Mouse (Mus musculus) hindbrain, embryonic 11.5 days (tissue): ENCODE measurements around the gene Ccl8. TPM values are rescaled to one million over a fixed set of nuclear protein-coding genes. Genes with fewer than 3 reads are reported as not detected.

Source experiments
- ATAC-seq: fragments of 200-750 bp; cut with Nextera tagmentation; 2 replicates; pipeline ENCODE4 v1.8.0; 2017; ENCODE audit warnings: mild to moderate bottlenecking, moderate TSS enrichment, moderate library complexity; ENCODE audit not compliant: low FRiP score
- DNase-seq: peaks from one replicate; pipeline ENCODE4 v3.0.0-alpha.2; 2015; ENCODE audit warnings: low spot score
- H3K27ac ChIP-seq: fragments of 300-500 bp; sonication (generic); 2 replicates; pipeline ENCODE4 v1.5.1; 2014; ENCODE audit warnings: mild to moderate bottlenecking, low read depth, low read length
- H3K27me3 ChIP-seq: fragments of 300-500 bp; sonication (generic); 2 replicates; pipeline ENCODE4 v1.6.1; 2014; ENCODE audit warnings: mild to moderate bottlenecking, low read length, moderate library complexity, mixed read lengths; ENCODE audit not compliant: control insufficient read depth, insufficient read depth
- H3K36me3 ChIP-seq: fragments of 300-500 bp; sonication (generic); 2 replicates; pipeline ENCODE4 v1.6.1; 2014; ENCODE audit warnings: mild to moderate bottlenecking, low read length, moderate library complexity, mixed read lengths; ENCODE audit not compliant: control insufficient read depth, insufficient read depth
- H3K4me1 ChIP-seq: fragments of 300-500 bp; sonication (generic); replicated peaks from 2 replicates; pipeline ENCODE4 v1.6.1; 2014; ENCODE audit warnings: low read length, mixed read lengths; ENCODE audit not compliant: control insufficient read depth, insufficient read depth
- H3K4me2 ChIP-seq: fragments of 300-500 bp; sonication (generic); replicated peaks from 2 replicates; pipeline ENCODE4 v1.6.1; 2014; ENCODE audit warnings: mild to moderate bottlenecking, low read depth, low read length
- H3K4me3 ChIP-seq: fragments of 300-500 bp; sonication (generic); 2 replicates; pipeline ENCODE4 v1.5.1; 2014; ENCODE audit warnings: low read depth, low read length
- H3K9ac ChIP-seq: fragments of 300-500 bp; sonication (generic); 2 replicates; pipeline ENCODE4 v1.6.1; 2014; ENCODE audit warnings: low read depth, low read length
- H3K9me3 ChIP-seq: fragments of 300-500 bp; sonication (generic); 2 replicates; pipeline ENCODE4 v1.6.1; 2016; ENCODE audit warnings: low read length; ENCODE audit not compliant: control insufficient read depth
- WGBS: fragments of 180-500 bp; shearing (Covaris S2); extraction: QIAGEN DNeasy Blood & Tissue Kit; methylation state at CpG from one replicate; pipeline ENCODE4 v1.1.7; 2014; 5-methylcytosine and 5-hydroxymethylcytosine counted together
- polyA plus RNA-seq: library from polyadenylated mRNA; unstranded; fragments of >200 nt; fragmentation: Nextera tagmentation; extraction: Ambion mirVana; gene quantifications from 2 replicates; pipeline ENCODE4 v1.2.1, GENCODE M21; 2014

The Ccl8 gene
- polyA plus RNA-seq: not detected in 2 replicates

DNA sequence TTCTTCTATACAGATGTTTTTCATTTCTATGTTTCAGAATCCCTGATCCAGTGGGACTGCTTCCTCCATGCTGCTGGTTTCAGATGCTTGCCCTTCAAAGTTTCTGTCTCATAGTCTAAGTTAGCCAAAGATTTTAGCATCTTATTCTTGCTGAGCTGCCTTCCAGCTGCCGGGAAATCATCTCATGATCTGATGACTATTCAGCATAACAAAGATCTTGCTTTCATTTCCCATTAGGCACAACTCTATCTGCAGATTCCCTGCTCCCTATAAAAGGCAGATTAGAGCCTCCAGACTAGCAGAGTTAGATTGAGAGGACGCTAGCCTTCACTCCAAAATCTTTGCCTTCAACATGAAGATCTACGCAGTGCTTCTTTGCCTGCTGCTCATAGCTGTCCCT, at the start of gene Ccl8:
Gene Ccl8 (plus strand): TSS at position 301 of the 400 bp plus-strand sequence.
- no peak within 1 kb of the TSS for H3K4me3 ChIP-seq
- H3K9ac ChIP-seq: no peak within 1 kb of the TSS
- no peaks in the 10 kb centered on the region for H3K36me3 ChIP-seq
- DNase-seq (no peak), ATAC-seq (no peak)
- no peaks in the 10 kb centered on the region for H3K4me1 ChIP-seq
- WGBS: 91% methylated on average over 3 of the region's 3 CpGs
- no peaks in the 10 kb centered on the region for H3K27me3 ChIP-seq
- H3K27ac ChIP-seq: no peak within 1 kb of the TSS
- H3K4me2 ChIP-seq: no peak within 1 kb of the TSS
- H3K9me3 ChIP-seq: no peaks in the 10 kb centered on the region

DNA sequence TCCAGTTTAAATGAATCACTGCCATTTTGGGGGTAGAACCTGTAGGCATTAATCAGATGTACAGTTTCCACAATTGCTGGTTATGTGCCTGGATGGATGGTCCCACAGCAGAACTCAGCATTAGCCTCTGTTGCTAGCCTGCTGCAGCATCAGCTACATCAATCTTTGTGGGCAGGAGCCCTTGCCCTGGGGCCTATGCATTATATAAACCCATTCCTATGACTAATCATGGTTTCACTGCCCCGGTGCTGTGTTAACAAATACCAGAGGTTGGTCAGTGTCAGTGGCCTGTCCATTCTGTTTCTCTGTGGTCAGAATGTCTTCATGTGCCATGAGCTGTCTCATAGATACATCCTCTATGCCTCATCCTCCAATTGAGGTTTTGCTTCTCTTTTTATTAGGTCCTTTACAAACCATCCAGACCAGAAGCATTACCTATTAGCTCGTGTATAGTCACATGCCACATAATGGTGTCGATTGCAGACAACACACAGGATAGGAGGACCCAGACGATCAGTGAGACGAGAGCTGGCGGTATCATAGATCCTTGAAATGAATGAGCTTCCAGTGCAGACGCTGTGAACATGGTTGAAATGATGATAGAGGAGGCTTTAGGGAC, 47.9 kb upstream of the Ccl8 start:
- WGBS: 87% methylated on average over 7 of the region's 7 CpGs

DNA sequence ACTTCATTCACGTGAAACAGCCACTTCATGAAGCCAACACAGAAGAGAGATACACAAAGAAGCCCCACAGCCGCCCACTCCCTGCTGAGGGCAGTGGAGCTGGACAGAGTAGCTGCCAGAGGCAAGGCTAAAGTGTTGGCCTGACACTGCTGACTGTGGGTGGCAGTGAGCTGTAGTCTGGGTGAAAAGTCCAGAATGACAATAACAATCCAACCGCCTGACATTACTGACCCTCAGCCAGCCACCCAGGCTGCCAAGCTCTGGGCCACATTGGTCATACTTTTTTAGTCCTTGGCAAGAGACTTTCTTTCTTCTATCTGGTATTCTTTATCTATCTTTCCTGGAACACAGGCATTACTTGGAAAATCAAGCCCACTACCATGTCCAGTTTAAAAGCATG, 43.9 kb upstream of the Ccl8 start:
- no peaks in the 10 kb centered on the region for H3K4me1 ChIP-seq
- DNase-seq (no peak), ATAC-seq (no peak)
- no peak overlapping the region for H3K4me3 ChIP-seq
- H3K4me2 ChIP-seq: no peak overlapping the region
- no peaks in the 10 kb centered on the region for H3K36me3 ChIP-seq
- H3K9me3 ChIP-seq: no peaks in the 10 kb centered on the region
- H3K27ac ChIP-seq: no peak overlapping the region
- H3K9ac ChIP-seq: no peak overlapping the region
- no peaks in the 10 kb centered on the region for H3K27me3 ChIP-seq
- 65% methylated on average over 3 of the region's 3 CpGs for WGBS

More for the DNA sequence above, 47.9 kb upstream of the Ccl8 start:
- Histone ChIP-seq H3K4me1 (no peaks in the 10 kb centered on the region), H3K9me3 (no peaks in the 10 kb centered on the region), H3K4me3 (no peak overlapping the region), H3K27me3 (no peaks in the 10 kb centered on the region), H3K9ac (no peak overlapping the region), H3K36me3 (no peaks in the 10 kb centered on the region), H3K4me2 (no peak overlapping the region), H3K27ac (no peak overlapping the region)
- ATAC-seq (no peak), DNase-seq (no peak)

GRCm38 (mm10) chr11:82072374-82072773, 42.6 kb upstream of the Ccl8 start:
- Histone ChIP-seq H3K36me3 (no peaks in the 10 kb centered on the region), H3K4me1 (no peaks in the 10 kb centered on the region), H3K4me3 (no peak overlapping the region), H3K9ac (no peak overlapping the region), H3K9me3 (no peaks in the 10 kb centered on the region), H3K4me2 (no peak overlapping the region), H3K27ac (no peak overlapping the region), H3K27me3 (no peaks in the 10 kb centered on the region)
- DNase-seq: no peak
- ATAC-seq: no peak
- WGBS: 79% methylated on average over 1 of the region's 1 CpGs

DNA sequence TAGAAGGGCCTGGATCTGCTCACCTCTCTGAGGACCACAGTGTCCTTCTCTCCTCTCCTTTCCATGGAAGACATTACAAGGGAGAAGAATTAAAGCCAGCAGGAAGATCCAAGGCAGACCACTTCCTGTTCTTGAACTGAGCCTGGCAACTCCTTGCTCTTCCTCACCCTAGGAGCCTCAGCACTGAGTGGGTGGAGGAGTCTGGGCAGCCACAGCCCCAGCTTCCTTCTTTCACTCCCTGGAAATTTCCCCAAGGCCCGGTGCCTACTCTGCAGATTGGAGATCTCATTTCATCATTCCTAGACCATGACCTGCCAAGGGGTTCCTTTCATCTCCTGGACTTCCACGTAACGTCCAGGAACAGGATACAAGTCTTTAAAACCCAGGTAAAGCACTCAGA, 42.0 kb upstream of the Ccl8 start:
- H3K4me1 ChIP-seq: no peaks in the 10 kb centered on the region
- H3K9ac ChIP-seq: no peak overlapping the region
- ATAC-seq (no peak), DNase-seq (no peak)
- H3K4me3 ChIP-seq: no peak overlapping the region
- H3K27ac ChIP-seq: no peak overlapping the region
- H3K4me2 ChIP-seq: no peak overlapping the region
- 85% methylated on average over 3 of the region's 3 CpGs for WGBS
- no peaks in the 10 kb centered on the region for H3K9me3 ChIP-seq
- no peaks in the 10 kb centered on the region for H3K27me3 ChIP-seq
- H3K36me3 ChIP-seq: no peaks in the 10 kb centered on the region

GRCm38 (mm10) chr11:82073686-82074085, 41.3 kb upstream of the Ccl8 start:
- no peaks in the 10 kb centered on the region for H3K9me3 ChIP-seq
- no peaks in the 10 kb centered on the region for H3K4me1 ChIP-seq
- no peaks in the 10 kb centered on the region for H3K27me3 ChIP-seq
- ATAC-seq (no peak), DNase-seq (no peak)
- no peak overlapping the region for H3K4me2 ChIP-seq
- WGBS: 83% methylated on average over 3 of the region's 3 CpGs
- no peak overlapping the region for H3K27ac ChIP-seq
- H3K9ac ChIP-seq: no peak overlapping the region
- no peak overlapping the region for H3K4me3 ChIP-seq
- no peaks in the 10 kb centered on the region for H3K36me3 ChIP-seq

DNA sequence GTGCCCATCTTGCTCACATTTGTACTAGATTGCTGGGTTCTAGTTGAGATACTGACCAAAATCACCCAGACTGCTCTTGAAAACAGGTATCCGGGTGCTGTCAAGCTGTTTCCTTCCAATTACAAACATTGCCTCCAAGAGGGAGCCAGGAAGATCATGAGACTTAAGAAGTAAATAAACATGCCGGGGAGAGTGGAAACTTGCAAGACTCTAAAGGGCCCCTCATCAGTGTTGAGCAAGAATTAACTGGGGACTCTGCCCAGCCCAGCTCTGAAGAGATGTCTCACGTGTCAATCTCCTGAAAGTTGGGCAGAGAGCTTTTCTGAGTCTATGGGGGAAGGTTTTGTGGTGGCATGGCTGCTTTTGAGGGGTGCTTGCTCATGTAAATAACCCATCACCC, 38.0 kb upstream of the Ccl8 start:
- Histone ChIP-seq H3K4me2 (no peak overlapping the region), H3K27ac (no peak overlapping the region), H3K27me3 (no peaks in the 10 kb centered on the region), H3K9ac (no peak overlapping the region), H3K36me3 (no peaks in the 10 kb centered on the region), H3K4me1 (no peaks in the 10 kb centered on the region), H3K4me3 (no peak overlapping the region), H3K9me3 (no peaks in the 10 kb centered on the region)
- no peak for DNase-seq
- 87% methylated on average over 3 of the region's 3 CpGs for WGBS
- no peak for ATAC-seq

- H3K4me3 ChIP-seq: no peak overlapping the region
- DNase-seq: no peak
- H3K4me1 ChIP-seq: no peaks in the 10 kb centered on the region
- no peaks in the 10 kb centered on the region for H3K27me3 ChIP-seq
- H3K27ac ChIP-seq: no peak overlapping the region
- H3K9me3 ChIP-seq: no peaks in the 10 kb centered on the region
- no peaks in the 10 kb centered on the region for H3K36me3 ChIP-seq
- ATAC-seq: no peak
- no peak overlapping the region for H3K4me2 ChIP-seq
- no peak overlapping the region for H3K9ac ChIP-seq
These were observed 36.8 kb upstream of the Ccl8 start for GRCm38 (mm10) chr11:82078136-82078730.

GRCm38 (mm10) chr11:82080865-82081264, 34.1 kb upstream of the Ccl8 start:
- DNase-seq (no peak), ATAC-seq (no peak)
- Histone ChIP-seq H3K4me3 (no peak overlapping the region), H3K9me3 (no peaks in the 10 kb centered on the region), H3K9ac (no peak overlapping the region), H3K27me3 (no peaks in the 10 kb centered on the region), H3K4me2 (no peak overlapping the region), H3K4me1 (no peaks in the 10 kb centered on the region), H3K27ac (no peak overlapping the region), H3K36me3 (no peaks in the 10 kb centered on the region)
- WGBS: 80% methylated on average over 3 of the region's 3 CpGs
